Mouse (Mus musculus): ENCODE data around the gene Acrbp. TPM values are rescaled to one million over a fixed set of nuclear protein-coding genes. Genes with fewer than 3 reads are reported as not detected.

The Acrbp gene
- total and polyA plus RNA-seq, 3 experiments, result 1.9 to 16.3 (median 2.3) TPM

DNA sequence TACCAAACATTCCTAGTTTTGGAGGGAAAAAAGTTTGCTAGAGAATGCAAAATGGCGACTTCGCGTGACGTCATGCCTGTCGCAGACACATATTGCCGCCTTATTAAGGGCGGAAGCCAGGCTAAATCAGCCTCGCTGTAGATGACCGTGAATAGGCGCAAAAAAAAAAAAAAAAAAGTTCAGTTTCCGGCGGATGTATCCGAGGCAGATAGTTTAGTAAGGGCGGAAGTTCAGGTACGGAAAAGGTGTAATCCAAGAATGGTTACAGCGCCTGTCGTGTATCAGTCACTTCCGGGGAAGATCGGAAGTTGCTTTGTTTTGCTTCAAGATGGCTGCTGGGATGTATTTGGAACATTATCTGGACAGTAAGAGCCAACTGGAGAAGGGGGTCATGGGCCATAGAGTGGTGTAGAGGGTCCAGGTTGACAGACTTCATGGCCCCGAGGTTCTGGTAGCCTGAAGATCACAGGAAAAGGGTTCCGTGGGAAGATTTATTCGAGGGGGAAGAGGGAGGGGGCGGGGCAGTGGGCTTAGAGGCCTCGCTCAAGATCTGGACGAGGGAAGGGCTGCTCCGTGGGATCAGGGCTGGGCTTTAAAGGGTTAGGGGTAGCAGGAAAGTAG is 9.8 kb upstream of the Acrbp start, which contains the start of gene Ing4:
Gene Ing4, plus strand, starts transcription at position 228 of the 621 bp plus-strand sequence.
- peak within 1 kb of the TSS; percentile 80 for H3K27ac ChIP-seq
- intact Hi-C loops (cut with DNase I), result loop anchor here (1.0 to 2.0 kb wide), 3 partner anchors 31 to 327 kb away; partner anchors contain the start of genes Cops7a, Emg1 and Phb2
- DNase-seq, result peak; percentile 88 to 93
- H3K27me3 ChIP-seq (ENCODE audit: control insufficient read depth, insufficient read depth, low read length), result no peaks in the 10 kb centered on the region
- peak; percentile 63 for TF ChIP-seq POLR2A (IDR thresholded peaks at IDR 0.05; ENCODE audit: insufficient read depth, low read depth, low read length)
- TF ChIP-seq EP300 (IDR thresholded peaks at IDR 0.05; ENCODE audit: insufficient read depth, low read depth, low read length), result peak; percentile 71; the same call in 1 of the 2 replicates
- no peak for TF ChIP-seq CTCF (IDR thresholded peaks at IDR 0.05)
- peak within 1 kb of the TSS; percentile 79 for H3K4me3 ChIP-seq
- no peaks in the 10 kb centered on the region for H3K79me2 ChIP-seq (replicated peaks; ENCODE audit: control insufficient read depth, insufficient read depth, low read length)
- H3K4me1 ChIP-seq (ENCODE audit: control insufficient read depth, insufficient read depth, low read length), result peaks cover 1% of the 10 kb centered on the region; the same call in 1 of the 2 replicates
- H3K36me3 ChIP-seq (ENCODE audit: control insufficient read depth, insufficient read depth, low read length), result peaks cover 5% of the 10 kb centered on the region
- WGBS, result under 1% methylated on average over 26 of the region's 26 CpGs
- H3K9ac ChIP-seq (ENCODE audit: low read depth, low read length), result peak within 1 kb of the TSS; percentile 61

DNA sequence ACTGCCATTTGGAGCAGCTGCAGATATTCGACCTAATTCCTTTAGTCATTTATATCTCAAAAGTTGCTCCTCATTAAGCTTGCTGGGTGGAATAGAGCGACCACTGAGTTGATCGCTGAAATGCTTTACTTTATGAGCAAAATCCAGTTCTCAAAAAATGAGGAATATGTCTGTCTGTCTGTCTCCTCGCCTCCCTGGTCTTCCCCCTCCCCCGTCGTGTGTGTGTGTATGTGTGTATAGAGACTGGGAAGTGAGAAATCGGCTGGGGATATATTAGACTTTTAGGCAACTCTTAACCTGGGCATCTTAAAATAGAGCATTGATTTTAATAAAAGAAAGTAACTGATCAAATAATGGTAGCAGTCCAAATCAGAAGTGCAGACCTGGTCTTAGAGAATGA is 9.3 kb upstream of the Acrbp start:
- 10% methylated on average over 7 of the region's 7 CpGs for WGBS
- H3K4me1 ChIP-seq (ENCODE audit: control insufficient read depth, insufficient read depth, low read length), result peaks cover 1% of the 10 kb centered on the region; the same call in 1 of the 2 replicates
- H3K4me3 ChIP-seq, result peak overlapping the region; percentile 79
- H3K79me2 ChIP-seq (replicated peaks; ENCODE audit: control insufficient read depth, insufficient read depth, low read length), result no peaks in the 10 kb centered on the region
- H3K36me3 ChIP-seq (ENCODE audit: control insufficient read depth, insufficient read depth, low read length), result peaks cover 5% of the 10 kb centered on the region
- intact Hi-C loops (cut with DNase I), result no loop called here
- H3K27ac ChIP-seq, result peak overlapping the region; percentile 76
- TF ChIP-seq CTCF (IDR thresholded peaks at IDR 0.05) (no peak), EP300 (IDR thresholded peaks at IDR 0.05; ENCODE audit: insufficient read depth, low read depth, low read length) (no peak), POLR2A (IDR thresholded peaks at IDR 0.05; ENCODE audit: insufficient read depth, low read depth, low read length) (no peak)
- DNase-seq, result no peak
- no peaks in the 10 kb centered on the region for H3K27me3 ChIP-seq (ENCODE audit: control insufficient read depth, insufficient read depth, low read length)
- no peak overlapping the region for H3K9ac ChIP-seq (ENCODE audit: low read depth, low read length)

DNA sequence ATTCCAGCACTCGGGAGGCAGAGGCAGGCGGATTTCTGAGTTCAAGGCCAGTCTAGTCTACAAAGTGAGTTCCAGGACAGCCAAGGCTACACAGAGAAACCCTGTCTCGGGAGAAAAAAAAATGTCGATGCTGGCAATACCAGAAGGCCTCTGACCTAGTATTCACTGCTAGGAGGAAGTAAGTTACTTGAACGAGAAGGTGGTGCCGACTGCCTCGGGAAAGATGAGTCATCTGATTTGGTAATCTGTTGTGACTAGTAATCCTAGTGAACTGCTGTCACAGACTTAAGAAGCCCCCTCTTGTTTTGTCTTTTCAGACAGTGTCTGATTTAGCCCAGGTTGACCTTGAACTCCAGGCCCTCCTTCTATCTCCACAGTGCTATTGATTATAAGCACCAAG is 8.4 kb upstream of the Acrbp start:
- Histone ChIP-seq H3K79me2 (replicated peaks; ENCODE audit: control insufficient read depth, insufficient read depth, low read length) (no peaks in the 10 kb centered on the region), H3K27me3 (ENCODE audit: control insufficient read depth, insufficient read depth, low read length) (no peaks in the 10 kb centered on the region), H3K9ac (ENCODE audit: low read depth, low read length) (no peak overlapping the region), H3K27ac (no peak overlapping the region), H3K4me3 (no peak overlapping the region), H3K36me3 (ENCODE audit: control insufficient read depth, insufficient read depth, low read length) (peaks cover 5% of the 10 kb centered on the region), H3K4me1 (ENCODE audit: control insufficient read depth, insufficient read depth, low read length) (peaks cover 1% of the 10 kb centered on the region; the same call in 1 of the 2 replicates)
- intact Hi-C loops (cut with DNase I), result loop anchor here (1.0 kb wide), 1 partner anchor 138 kb away; no protein-coding TSS in a partner anchor
- TF ChIP-seq CTCF (IDR thresholded peaks at IDR 0.05) (no peak), POLR2A (IDR thresholded peaks at IDR 0.05; ENCODE audit: insufficient read depth, low read depth, low read length) (no peak), EP300 (IDR thresholded peaks at IDR 0.05; ENCODE audit: insufficient read depth, low read depth, low read length) (no peak)
- no peak for DNase-seq
- 56% methylated on average over 7 of the region's 7 CpGs for WGBS

DNA sequence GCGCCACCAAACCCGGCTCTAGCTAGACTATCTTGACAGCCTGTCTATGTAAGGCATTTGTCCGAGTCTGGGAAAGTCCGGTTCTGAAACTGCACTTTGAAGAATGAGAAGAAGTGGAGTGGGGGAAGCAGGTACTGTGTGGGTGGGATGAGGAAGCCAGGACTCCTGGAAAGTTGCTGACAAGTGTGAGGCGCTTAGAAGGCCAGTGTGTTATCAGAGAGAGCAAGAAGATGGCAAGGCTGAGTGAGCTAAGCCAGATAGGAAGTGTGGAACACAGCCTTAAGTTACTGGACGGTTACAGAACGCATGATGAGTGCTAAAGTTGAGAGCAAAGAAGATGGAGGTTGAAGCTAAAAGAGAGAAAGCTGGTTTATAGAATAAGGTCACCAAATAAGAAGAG is 7.4 kb upstream of the Acrbp start:
- Histone ChIP-seq H3K27ac (no peak overlapping the region), H3K79me2 (replicated peaks; ENCODE audit: control insufficient read depth, insufficient read depth, low read length) (no peaks in the 10 kb centered on the region), H3K9ac (ENCODE audit: low read depth, low read length) (no peak overlapping the region), H3K4me1 (ENCODE audit: control insufficient read depth, insufficient read depth, low read length) (peaks cover 2% of the 10 kb centered on the region; the same call in 1 of the 2 replicates), H3K4me3 (no peak overlapping the region), H3K27me3 (ENCODE audit: control insufficient read depth, insufficient read depth, low read length) (no peaks in the 10 kb centered on the region), H3K36me3 (ENCODE audit: control insufficient read depth, insufficient read depth, low read length) (peaks cover 5% of the 10 kb centered on the region)
- WGBS, result 76% methylated on average over 7 of the region's 7 CpGs
- no peak for DNase-seq
- intact Hi-C loops (cut with DNase I), result no loop called here
- TF ChIP-seq CTCF (IDR thresholded peaks at IDR 0.05) (no peak), POLR2A (IDR thresholded peaks at IDR 0.05; ENCODE audit: insufficient read depth, low read depth, low read length) (no peak), EP300 (IDR thresholded peaks at IDR 0.05; ENCODE audit: insufficient read depth, low read depth, low read length) (no peak)

DNA sequence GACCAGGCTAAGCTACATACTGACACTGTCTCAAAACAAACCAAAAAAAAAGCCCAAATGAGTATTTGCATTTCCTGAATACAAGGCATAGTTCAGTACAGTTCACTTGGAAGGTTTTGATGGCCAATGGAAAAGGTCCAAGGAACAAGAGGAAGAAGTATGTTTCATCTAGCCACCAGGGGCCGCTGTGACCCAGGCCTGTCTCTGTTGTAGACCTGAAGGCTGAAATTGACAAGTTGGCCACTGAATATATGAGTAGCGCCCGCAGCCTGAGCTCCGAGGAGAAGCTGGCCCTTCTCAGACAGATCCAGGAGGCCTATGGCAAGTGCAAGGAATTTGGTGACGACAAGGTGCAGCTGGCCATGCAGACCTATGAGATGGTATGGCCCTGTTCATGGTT is 2.8 kb upstream of the Acrbp start:
- DNase-seq, result peak; percentile 77 to 83
- Histone ChIP-seq H3K4me3 (no peak overlapping the region), H3K9ac (ENCODE audit: low read depth, low read length) (no peak overlapping the region), H3K4me1 (ENCODE audit: control insufficient read depth, insufficient read depth, low read length) (0 out of 2 replicates have a peak, but pooled peaks cover 1% of the 10 kb centered on the region), H3K79me2 (replicated peaks; ENCODE audit: control insufficient read depth, insufficient read depth, low read length) (no peaks in the 10 kb centered on the region), H3K27ac (no peak overlapping the region), H3K27me3 (ENCODE audit: control insufficient read depth, insufficient read depth, low read length) (no peaks in the 10 kb centered on the region), H3K36me3 (ENCODE audit: control insufficient read depth, insufficient read depth, low read length) (no peaks in the 10 kb centered on the region)
- TF ChIP-seq CTCF (IDR thresholded peaks at IDR 0.05) (peak; percentile 97), POLR2A (IDR thresholded peaks at IDR 0.05; ENCODE audit: insufficient read depth, low read depth, low read length) (no peak), EP300 (IDR thresholded peaks at IDR 0.05; ENCODE audit: insufficient read depth, low read depth, low read length) (peak; percentile 80; the same call in 1 of the 2 replicates)
- intact Hi-C loops (cut with DNase I), result loop anchor here (1.0 to 5.0 kb wide), 3 partner anchors 38 to 226 kb away; no protein-coding TSS in a partner anchor
- whole genome bisulfite sequencing, result 20% methylated on average over 5 of the region's 5 CpGs

DNA sequence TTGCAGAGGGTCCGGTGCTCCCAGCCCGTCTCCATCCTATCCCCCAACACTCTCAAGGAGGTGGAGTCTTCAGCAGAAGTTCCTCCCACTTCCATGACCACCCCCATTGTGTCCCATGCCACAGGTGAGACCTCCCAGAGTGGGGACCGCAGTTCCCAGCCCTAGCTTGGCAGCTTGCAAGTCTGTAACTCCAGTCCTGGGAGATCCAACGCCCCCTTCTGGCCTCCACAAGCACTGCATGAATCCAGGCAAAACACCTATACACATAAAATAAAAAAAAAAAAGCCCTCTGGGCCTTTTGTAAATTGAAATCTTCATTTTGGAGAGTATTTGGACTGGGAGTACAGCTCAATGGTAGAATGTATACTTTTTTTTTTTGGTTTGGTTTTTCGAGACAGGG is 1.7 kb downstream of the Acrbp start:
- TF ChIP-seq CTCF (IDR thresholded peaks at IDR 0.05), result peak; percentile 57
- TF ChIP-seq EP300 (IDR thresholded peaks at IDR 0.05; ENCODE audit: insufficient read depth, low read depth, low read length), result no peak
- intact Hi-C loops (cut with DNase I), result no loop called here
- H3K36me3 ChIP-seq (ENCODE audit: control insufficient read depth, insufficient read depth, low read length), result no peaks in the 10 kb centered on the region

More for the DNA sequence above, 1.7 kb downstream of the Acrbp start:
- H3K27me3 ChIP-seq (ENCODE audit: control insufficient read depth, insufficient read depth, low read length), result no peaks in the 10 kb centered on the region
- H3K9ac ChIP-seq (ENCODE audit: low read depth, low read length), result no peak overlapping the region
- H3K4me3 ChIP-seq, result no peak overlapping the region
- no peaks in the 10 kb centered on the region for H3K79me2 ChIP-seq (replicated peaks; ENCODE audit: control insufficient read depth, insufficient read depth, low read length)
- DNase-seq, result no peak
- no peak overlapping the region for H3K27ac ChIP-seq
- WGBS, result 63% methylated on average over 5 of the region's 5 CpGs
- H3K4me1 ChIP-seq (ENCODE audit: control insufficient read depth, insufficient read depth, low read length), result 0 out of 2 replicates have a peak, but pooled peaks cover 1% of the 10 kb centered on the region
